Mouse (Mus musculus) forebrain, embryonic 15.5 days (tissue): ENCODE data around the gene Nemf. TPM values are rescaled to one million over a fixed set of nuclear protein-coding genes. Genes with fewer than 3 reads are reported as not detected.

Experiments used
- ATAC-seq: fragments of 200-750 bp; cut with Nextera tagmentation; replicated peaks from 2 replicates; pipeline ENCODE4 v1.8.0; 2017; ENCODE audit warnings: mild to moderate bottlenecking, moderate TSS enrichment, moderate library complexity
- H3K27ac ChIP-seq: fragments of 300-500 bp; sonication (generic); replicated peaks from 2 replicates; pipeline ENCODE4 v1.5.1; 2015; ENCODE audit warnings: mild to moderate bottlenecking, inconsistent platforms
- H3K27me3 ChIP-seq: fragments of 300-500 bp; sonication (generic); 2 replicates; pipeline ENCODE4 v1.6.1; 2015; ENCODE audit warnings: inconsistent platforms
- H3K36me3 ChIP-seq: fragments of 300-500 bp; sonication (generic); 2 replicates; pipeline ENCODE4 v1.6.1; 2015; ENCODE audit warnings: mild to moderate bottlenecking, inconsistent platforms
- H3K4me1 ChIP-seq: fragments of 300-500 bp; sonication (generic); 2 replicates; pipeline ENCODE4 v1.6.1; 2015; ENCODE audit warnings: inconsistent platforms
- H3K4me2 ChIP-seq: fragments of 300-500 bp; sonication (generic); replicated peaks from 2 replicates; pipeline ENCODE4 v1.6.1; 2015; ENCODE audit warnings: mild to moderate bottlenecking, inconsistent platforms
- H3K4me3 ChIP-seq: fragments of 300-500 bp; sonication (generic); 2 replicates; pipeline ENCODE4 v1.5.1; 2015; ENCODE audit warnings: mild to moderate bottlenecking, inconsistent platforms
- H3K9ac ChIP-seq: fragments of 300-500 bp; sonication (generic); replicated peaks from 2 replicates; pipeline ENCODE4 v1.6.1; 2015; ENCODE audit warnings: mild to moderate bottlenecking, inconsistent platforms
- H3K9me3 ChIP-seq: fragments of 300-500 bp; sonication (generic); 2 replicates; pipeline ENCODE4 v1.6.1; 2016; ENCODE audit warnings: inconsistent platforms
- WGBS: fragments of 180-500 bp; shearing (Covaris S2); methylation state at CpG from one replicate; pipeline ENCODE4 v1.1.7; 2015; ENCODE audit warnings: mixed read lengths; 5-methylcytosine and 5-hydroxymethylcytosine counted together
- microRNA-seq: library from miRNA; unstranded; fragments of <30 nt; microRNA quantifications from one replicate; pipeline ENCODE4, GENCODE M21; 2016
- polyA plus RNA-seq: library from polyadenylated mRNA; unstranded; fragments of >200 nt; fragmentation: Nextera tagmentation; extraction: Ambion mirVana; gene quantifications from 2 replicates; pipeline ENCODE4 v1.2.1, GENCODE M21; 2015

The Nemf gene
- polyA plus RNA-seq, 1 experiment from 2014 or later = 91.8 TPM

GRCm38 (mm10) chr12:69268956-69269355 is 88.0 kb downstream of the Nemf start:
- H3K4me1 ChIP-seq = no peaks in the 10 kb centered on the region
- H3K27me3 ChIP-seq = no peaks in the 10 kb centered on the region
- no peak for ATAC-seq
- H3K4me2 ChIP-seq = no peak overlapping the region
- H3K27ac ChIP-seq = no peak overlapping the region
- H3K9ac ChIP-seq = no peak overlapping the region
- H3K9me3 ChIP-seq = no peaks in the 10 kb centered on the region
- H3K36me3 ChIP-seq = no peaks in the 10 kb centered on the region
- 74% methylated on average over 2 of the region's 2 CpGs for WGBS
- H3K4me3 ChIP-seq = no peak overlapping the region

DNA sequence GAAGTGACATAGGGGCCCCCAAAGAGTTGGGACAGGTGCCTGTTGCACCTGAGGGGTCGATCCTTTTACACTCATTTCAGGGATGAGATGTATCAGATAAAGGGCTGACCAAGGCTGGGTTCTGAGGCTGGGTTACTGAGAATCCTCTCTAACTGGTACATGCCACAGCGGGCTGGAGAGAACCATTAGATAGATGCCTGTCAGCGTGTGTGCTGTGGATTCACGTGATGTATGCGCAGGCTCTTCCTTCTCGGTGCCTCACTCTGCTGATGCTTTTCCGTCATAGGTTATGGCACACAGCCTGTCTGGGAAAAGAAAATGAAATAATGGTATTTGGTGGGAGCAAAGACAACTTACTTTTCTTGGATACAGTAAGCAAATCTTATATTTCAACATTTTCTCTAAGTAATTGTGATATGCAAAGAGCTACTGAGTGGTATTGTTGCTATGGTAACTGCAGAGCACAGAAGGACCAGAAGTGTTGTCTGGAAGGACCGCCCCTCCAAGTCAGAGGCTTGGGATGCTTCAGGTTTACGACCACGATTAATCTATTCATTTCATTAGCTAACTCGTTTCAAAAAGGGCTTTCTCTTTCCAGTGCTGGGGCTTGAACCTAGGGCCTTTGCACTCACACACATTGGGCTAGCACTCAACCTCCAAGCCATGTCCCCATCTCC is 88.9 kb downstream of the Nemf start:
- no peak overlapping the region for H3K9ac ChIP-seq
- H3K9me3 ChIP-seq = no peaks in the 10 kb centered on the region
- 71% methylated on average over 11 of the region's 11 CpGs for WGBS
- H3K4me2 ChIP-seq = no peak overlapping the region
- H3K4me1 ChIP-seq = no peaks in the 10 kb centered on the region
- H3K27me3 ChIP-seq = no peaks in the 10 kb centered on the region
- H3K36me3 ChIP-seq = no peaks in the 10 kb centered on the region
- ATAC-seq = no peak; the same call in 1 of the 2 replicates
- no peak overlapping the region for H3K27ac ChIP-seq
- no peak overlapping the region for H3K4me3 ChIP-seq

DNA sequence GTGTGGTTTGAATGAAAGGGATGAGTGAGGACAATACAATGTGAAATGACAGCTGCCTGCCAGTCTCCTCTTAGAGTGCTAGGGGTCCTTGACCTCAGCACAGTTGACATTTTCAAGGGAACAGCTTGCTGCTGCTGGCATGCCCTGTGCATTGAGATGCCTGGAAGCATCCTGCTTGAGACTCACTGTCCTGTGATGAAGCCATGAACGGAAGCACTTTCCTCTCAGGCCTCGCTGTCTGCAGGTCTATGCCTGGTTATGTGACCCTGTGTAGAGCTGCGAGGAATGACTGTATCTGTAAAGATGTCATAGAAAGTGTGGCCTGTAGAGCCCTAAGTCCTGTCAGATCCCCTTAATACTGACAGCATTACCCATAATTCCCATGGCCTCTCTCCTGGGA is 91.9 kb downstream of the Nemf start:
- 88% methylated on average over 3 of the region's 3 CpGs for WGBS
- no peak for ATAC-seq
- Histone ChIP-seq H3K36me3 (no peaks in the 10 kb centered on the region), H3K9me3 (no peaks in the 10 kb centered on the region), H3K4me2 (no peak overlapping the region), H3K4me1 (no peaks in the 10 kb centered on the region), H3K27ac (no peak overlapping the region), H3K9ac (no peak overlapping the region), H3K4me3 (no peak overlapping the region), H3K27me3 (no peaks in the 10 kb centered on the region)

GRCm38 (mm10) chr12:69262251-69262650 is 94.7 kb downstream of the Nemf start:
- WGBS = 93% methylated on average over 5 of the region's 5 CpGs

More at GRCm38 (mm10) chr12:69262251-69262650, 94.7 kb downstream of the Nemf start:
- no peaks in the 10 kb centered on the region for H3K9me3 ChIP-seq
- ATAC-seq = no peak
- no peaks in the 10 kb centered on the region for H3K27me3 ChIP-seq
- H3K36me3 ChIP-seq = no peaks in the 10 kb centered on the region
- H3K27ac ChIP-seq = no peak overlapping the region
- no peak overlapping the region for H3K4me3 ChIP-seq
- no peak overlapping the region for H3K9ac ChIP-seq
- no peaks in the 10 kb centered on the region for H3K4me1 ChIP-seq
- H3K4me2 ChIP-seq = no peak overlapping the region

Small RNAs within 50 kb of the gene (microRNA-seq; reads per million reads assigned to microRNA genes)
- 0.66 reads per million for gene Gm47299
- gene Gm47305 = not detected

Other genes with a start within 250 kb of the Nemf start
- gene Rps29, start 198.0 kb downstream of the Nemf start, polyA plus RNA-seq = 1,221 and 1,345 TPM in 2 replicates
- gene Lrr1, start 188.4 kb downstream of the Nemf start, polyA plus RNA-seq = 12.0 and 13.1 TPM in 2 replicates
- 316 and 338 TPM in 2 replicates for gene Rpl36al, start 173.1 kb downstream of the Nemf start, polyA plus RNA-seq
- gene Mgat2, start 173.0 kb downstream of the Nemf start, polyA plus RNA-seq = 40.2 and 40.5 TPM in 2 replicates
- gene Gm49383, start 160.1 kb downstream of the Nemf start, polyA plus RNA-seq = 21.5 and 25.7 TPM in 2 replicates
- 10.1 and 10.9 TPM in 2 replicates for gene Dnaaf2, start 158.7 kb downstream of the Nemf start, polyA plus RNA-seq
- gene Gm49384, start 152.9 kb downstream of the Nemf start, polyA plus RNA-seq = 18.1 and 19.3 TPM in 2 replicates
- 10.0 and 10.7 TPM in 2 replicates for gene Pole2, start 129.0 kb downstream of the Nemf start, polyA plus RNA-seq
- gene Klhdc1, start 116.0 kb downstream of the Nemf start, polyA plus RNA-seq = 9.7 and 10.5 TPM in 2 replicates
- gene Klhdc2, start 60.5 kb downstream of the Nemf start, polyA plus RNA-seq = 288 and 290 TPM in 2 replicates
- 32.1 and 33.0 TPM in 2 replicates for gene Arf6, start 15.0 kb upstream of the Nemf start, polyA plus RNA-seq
- gene Gm9887, start 15.3 kb upstream of the Nemf start, polyA plus RNA-seq = 1.0 and 1.1 TPM in 2 replicates
- gene Vcpkmt, start 225.9 kb upstream of the Nemf start, polyA plus RNA-seq = 30.7 and 32.1 TPM in 2 replicates